Mouse (Mus musculus): ENCODE data around the gene Slc8a2. TPM values are rescaled to one million over a fixed set of nuclear protein-coding genes. Genes with fewer than 3 reads are reported as not detected.

Gene Slc8a2
- polyA plus RNA-seq, 1 experiment from 2014 or later = 0.15 TPM

GRCm38 (mm10) chr7:16134951-16135392 is 5.3 kb downstream of the Slc8a2 start:
- H3K27ac ChIP-seq (replicated peaks in 1 of 2; ENCODE audit: control insufficient read depth in 1 of 2, insufficient read depth in 1 of 2, low read depth in 2 of 2, low read length in 2 of 2) = no peak overlapping the region
- ATAC-seq (ENCODE audit: insufficient number of reproducible peaks, insufficient read depth, low FRiP score, low read depth) = no peak
- H3K4me1 ChIP-seq (ENCODE audit: control insufficient read depth in 2 of 2, insufficient read depth in 2 of 2, low read length in 2 of 2) = peaks cover 6% of the 10 kb centered on the region in 2 experiments; a peak in 3 of 4 replicates
- no peak overlapping the region for H3K4me3 ChIP-seq (ENCODE audit: control insufficient read depth in 1 of 2, insufficient read depth in 1 of 2, low read depth in 1 of 2, low read length in 2 of 2)
- H3K9ac ChIP-seq (ENCODE audit: low read length) = no peak overlapping the region
- no peak overlapping the region for H3K4me2 ChIP-seq (ENCODE audit: low read length)
- no peaks in the 10 kb centered on the region for H3K27me3 ChIP-seq (ENCODE audit: control insufficient read depth, insufficient read depth, low read length)
- no peaks in the 10 kb centered on the region for H3K36me3 ChIP-seq (ENCODE audit: control insufficient read depth, insufficient read depth, low read length)
- no peaks in the 10 kb centered on the region for H3K9me3 ChIP-seq (ENCODE audit: control insufficient read depth, low read length)
- WGBS = 69% methylated on average over 7 of the region's 7 CpGs

GRCm38 (mm10) chr7:16146489-16147410 is 17.1 kb downstream of the Slc8a2 start:
- 27% methylated on average over 27 of the region's 27 CpGs for WGBS
- ATAC-seq (ENCODE audit: insufficient number of reproducible peaks, insufficient read depth, low FRiP score, low read depth) = no peak
- H3K9me3 ChIP-seq (ENCODE audit: control insufficient read depth, low read length) = no peaks in the 10 kb centered on the region
- H3K36me3 ChIP-seq (ENCODE audit: control insufficient read depth, insufficient read depth, low read length) = no peaks in the 10 kb centered on the region
- no peak overlapping the region for H3K4me3 ChIP-seq (ENCODE audit: control insufficient read depth in 1 of 2, insufficient read depth in 1 of 2, low read depth in 1 of 2, low read length in 2 of 2)
- no peaks in the 10 kb centered on the region for H3K4me1 ChIP-seq (ENCODE audit: control insufficient read depth in 2 of 2, insufficient read depth in 2 of 2, low read length in 2 of 2)
- no peak overlapping the region for H3K27ac ChIP-seq (replicated peaks in 1 of 2; ENCODE audit: control insufficient read depth in 1 of 2, insufficient read depth in 1 of 2, low read depth in 2 of 2, low read length in 2 of 2)
- no peak overlapping the region for H3K4me2 ChIP-seq (ENCODE audit: low read length)
- H3K27me3 ChIP-seq (ENCODE audit: control insufficient read depth, insufficient read depth, low read length) = peaks cover 27% of the 10 kb centered on the region
- no peak overlapping the region for H3K9ac ChIP-seq (ENCODE audit: low read length)

GRCm38 (mm10) chr7:16147643-16148042 is 18.0 kb downstream of the Slc8a2 start:
- H3K27ac ChIP-seq (replicated peaks in 1 of 2; ENCODE audit: control insufficient read depth in 1 of 2, insufficient read depth in 1 of 2, low read depth in 2 of 2, low read length in 2 of 2) = no peak overlapping the region
- no peak overlapping the region for H3K4me2 ChIP-seq (ENCODE audit: low read length)
- no peaks in the 10 kb centered on the region for H3K9me3 ChIP-seq (ENCODE audit: control insufficient read depth, low read length)
- WGBS = 9% methylated on average over 15 of the region's 15 CpGs
- no peak for ATAC-seq (ENCODE audit: insufficient number of reproducible peaks, insufficient read depth, low FRiP score, low read depth)
- no peak overlapping the region for H3K9ac ChIP-seq (ENCODE audit: low read length)
- H3K27me3 ChIP-seq (ENCODE audit: control insufficient read depth, insufficient read depth, low read length) = peaks cover 27% of the 10 kb centered on the region
- H3K4me3 ChIP-seq (ENCODE audit: control insufficient read depth in 1 of 2, insufficient read depth in 1 of 2, low read depth in 1 of 2, low read length in 2 of 2) = no peak overlapping the region
- no peaks in the 10 kb centered on the region for H3K36me3 ChIP-seq (ENCODE audit: control insufficient read depth, insufficient read depth, low read length)
- H3K4me1 ChIP-seq (ENCODE audit: control insufficient read depth in 2 of 2, insufficient read depth in 2 of 2, low read length in 2 of 2) = no peaks in the 10 kb centered on the region

- 65% methylated on average over 5 of the region's 5 CpGs for WGBS
- no peak for ATAC-seq (ENCODE audit: insufficient number of reproducible peaks, insufficient read depth, low FRiP score, low read depth)
- H3K27me3 ChIP-seq (ENCODE audit: control insufficient read depth, insufficient read depth, low read length) = peaks cover 27% of the 10 kb centered on the region
Observed at GRCm38 (mm10) chr7:16149241-16149640, 19.6 kb downstream of the Slc8a2 start.

GRCm38 (mm10) chr7:16150191-16151145 is 20.8 kb downstream of the Slc8a2 start:
- 72% methylated on average over 9 of the region's 9 CpGs for WGBS
- no peak for ATAC-seq (ENCODE audit: insufficient number of reproducible peaks, insufficient read depth, low FRiP score, low read depth)
- Histone ChIP-seq H3K4me2 (ENCODE audit: low read length) (no peak overlapping the region), H3K27ac (replicated peaks in 1 of 2; ENCODE audit: control insufficient read depth in 1 of 2, insufficient read depth in 1 of 2, low read depth in 2 of 2, low read length in 2 of 2) (no peak overlapping the region), H3K27me3 (ENCODE audit: control insufficient read depth, insufficient read depth, low read length) (peaks cover 27% of the 10 kb centered on the region), H3K4me1 (ENCODE audit: control insufficient read depth in 2 of 2, insufficient read depth in 2 of 2, low read length in 2 of 2) (peaks cover 2 to 5% of the 10 kb centered on the region in 2 experiments; a peak in 2 of 4 replicates), H3K9me3 (ENCODE audit: control insufficient read depth, low read length) (no peaks in the 10 kb centered on the region), H3K9ac (ENCODE audit: low read length) (no peak overlapping the region), H3K36me3 (ENCODE audit: control insufficient read depth, insufficient read depth, low read length) (no peaks in the 10 kb centered on the region), H3K4me3 (ENCODE audit: control insufficient read depth in 1 of 2, insufficient read depth in 1 of 2, low read depth in 1 of 2, low read length in 2 of 2) (no peak overlapping the region)

More at GRCm38 (mm10) chr7:16149241-16149640, 19.6 kb downstream of the Slc8a2 start:
- no peaks in the 10 kb centered on the region for H3K36me3 ChIP-seq (ENCODE audit: control insufficient read depth, insufficient read depth, low read length)
- no peak overlapping the region for H3K4me2 ChIP-seq (ENCODE audit: low read length)
- H3K9ac ChIP-seq (ENCODE audit: low read length) = no peak overlapping the region
- no peaks in the 10 kb centered on the region for H3K4me1 ChIP-seq (ENCODE audit: control insufficient read depth in 2 of 2, insufficient read depth in 2 of 2, low read length in 2 of 2)
- H3K9me3 ChIP-seq (ENCODE audit: control insufficient read depth, low read length) = no peaks in the 10 kb centered on the region
- H3K27ac ChIP-seq (replicated peaks in 1 of 2; ENCODE audit: control insufficient read depth in 1 of 2, insufficient read depth in 1 of 2, low read depth in 2 of 2, low read length in 2 of 2) = no peak overlapping the region
- no peak overlapping the region for H3K4me3 ChIP-seq (ENCODE audit: control insufficient read depth in 1 of 2, insufficient read depth in 1 of 2, low read depth in 1 of 2, low read length in 2 of 2)

- Histone ChIP-seq H3K4me2 (ENCODE audit: low read length) (no peak overlapping the region), H3K4me3 (ENCODE audit: control insufficient read depth in 1 of 2, insufficient read depth in 1 of 2, low read depth in 1 of 2, low read length in 2 of 2) (no peak overlapping the region), H3K27me3 (ENCODE audit: control insufficient read depth, insufficient read depth, low read length) (peaks cover 11% of the 10 kb centered on the region), H3K9ac (ENCODE audit: low read length) (no peak overlapping the region), H3K4me1 (ENCODE audit: control insufficient read depth in 2 of 2, insufficient read depth in 2 of 2, low read length in 2 of 2) (peaks cover 3 to 18% of the 10 kb centered on the region in 2 experiments), H3K36me3 (ENCODE audit: control insufficient read depth, insufficient read depth, low read length) (no peaks in the 10 kb centered on the region), H3K9me3 (ENCODE audit: control insufficient read depth, low read length) (no peaks in the 10 kb centered on the region), H3K27ac (replicated peaks in 1 of 2; ENCODE audit: control insufficient read depth in 1 of 2, insufficient read depth in 1 of 2, low read depth in 2 of 2, low read length in 2 of 2) (no peak overlapping the region)
- no peak for ATAC-seq (ENCODE audit: insufficient number of reproducible peaks, insufficient read depth, low FRiP score, low read depth)
- 18% methylated on average over 9 of the region's 10 CpGs for WGBS
Observed at GRCm38 (mm10) chr7:16153522-16153921, 23.9 kb downstream of the Slc8a2 start.

GRCm38 (mm10) chr7:16155132-16155872 is 25.7 kb downstream of the Slc8a2 start:
- H3K4me1 ChIP-seq (ENCODE audit: control insufficient read depth in 2 of 2, insufficient read depth in 2 of 2, low read length in 2 of 2) = peaks cover 5 to 21% of the 10 kb centered on the region in 2 experiments
- WGBS = 35% methylated on average over 9 of the region's 9 CpGs
- no peak overlapping the region for H3K9ac ChIP-seq (ENCODE audit: low read length)
- no peak for ATAC-seq (ENCODE audit: insufficient number of reproducible peaks, insufficient read depth, low FRiP score, low read depth)
- H3K4me3 ChIP-seq (ENCODE audit: control insufficient read depth in 1 of 2, insufficient read depth in 1 of 2, low read depth in 1 of 2, low read length in 2 of 2) = no peak overlapping the region
- peak overlapping the region in 1 of 2 experiments; percentile 71; a peak in 3 of 4 replicates for H3K27ac ChIP-seq (replicated peaks in 1 of 2; ENCODE audit: control insufficient read depth in 1 of 2, insufficient read depth in 1 of 2, low read depth in 2 of 2, low read length in 2 of 2)
- no peak overlapping the region for H3K4me2 ChIP-seq (ENCODE audit: low read length)
- H3K36me3 ChIP-seq (ENCODE audit: control insufficient read depth, insufficient read depth, low read length) = no peaks in the 10 kb centered on the region
- peaks cover 23% of the 10 kb centered on the region for H3K27me3 ChIP-seq (ENCODE audit: control insufficient read depth, insufficient read depth, low read length)
- no peaks in the 10 kb centered on the region for H3K9me3 ChIP-seq (ENCODE audit: control insufficient read depth, low read length)
